Mouse (Mus musculus) WW6 (cell line): ENCODE data around the gene Bad.
"Not testable (repeated sequence)": the region's sequence is repeated elsewhere in the genome, so short reads cannot be mapped to it uniquely, and the experiment has no call there.

Experiments used
- DNase-seq: peaks from one replicate; pipeline ENCODE4 v3.0.0-alpha.2; 2013; ENCODE audit warnings: low read depth, low spot score

Bad gene

GRCm38 (mm10) chr19:6941372-6942248 lies at the start of gene Bad:
Gene Bad (plus strand): TSS chr19:6941861.
- peak; percentile 76 for DNase-seq

- no peak for DNase-seq
Observed at GRCm38 (mm10) chr19:6892512-6892911, 49.1 kb upstream of the Bad start.

- no peak for DNase-seq
Observed at GRCm38 (mm10) chr19:6893731-6894451, 47.8 kb upstream of the Bad start.

DNA sequence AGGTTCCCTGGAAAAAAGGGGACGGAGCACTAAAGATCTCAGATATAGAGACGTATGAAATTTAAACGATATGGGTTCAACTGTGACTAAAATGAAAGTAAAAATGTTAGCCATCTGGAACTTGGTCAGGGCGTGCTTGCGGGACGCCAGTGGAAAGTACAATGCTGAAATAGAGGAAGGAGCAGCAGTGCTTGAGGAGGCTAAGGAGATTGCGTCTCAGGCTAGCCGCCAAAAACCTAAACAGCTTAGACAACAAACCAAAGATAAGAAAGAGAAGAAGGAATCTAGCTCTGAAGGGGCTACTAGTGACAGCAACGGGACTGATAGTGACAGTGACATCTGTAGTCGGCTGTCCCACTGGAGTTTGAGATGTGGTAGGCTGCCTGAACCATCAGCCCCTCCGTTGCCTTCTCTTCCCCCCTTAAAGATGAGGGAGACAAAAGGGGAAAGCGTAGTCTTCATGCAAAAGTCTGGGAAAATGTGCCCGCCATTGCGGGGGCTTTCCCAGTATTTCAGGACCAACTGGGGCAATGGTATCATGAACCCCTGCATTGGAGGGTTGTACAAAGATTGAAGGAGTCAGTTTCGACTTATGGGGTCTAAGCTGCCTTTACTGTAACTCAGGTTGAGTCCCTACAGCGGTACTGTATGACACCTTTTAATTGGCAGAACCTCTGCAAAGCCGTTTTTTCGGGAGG lies 45.9 kb upstream of the Bad start:
- DNase-seq: not testable (repeated sequence)

- DNase-seq: no peak
Observed at GRCm38 (mm10) chr19:6899641-6900040, 42.0 kb upstream of the Bad start.

GRCm38 (mm10) chr19:6903031-6903430 lies 38.6 kb upstream of the Bad start:
- no peak for DNase-seq

- DNase-seq: no peak
Observed at GRCm38 (mm10) chr19:6904846-6905245, 36.8 kb upstream of the Bad start.

DNA sequence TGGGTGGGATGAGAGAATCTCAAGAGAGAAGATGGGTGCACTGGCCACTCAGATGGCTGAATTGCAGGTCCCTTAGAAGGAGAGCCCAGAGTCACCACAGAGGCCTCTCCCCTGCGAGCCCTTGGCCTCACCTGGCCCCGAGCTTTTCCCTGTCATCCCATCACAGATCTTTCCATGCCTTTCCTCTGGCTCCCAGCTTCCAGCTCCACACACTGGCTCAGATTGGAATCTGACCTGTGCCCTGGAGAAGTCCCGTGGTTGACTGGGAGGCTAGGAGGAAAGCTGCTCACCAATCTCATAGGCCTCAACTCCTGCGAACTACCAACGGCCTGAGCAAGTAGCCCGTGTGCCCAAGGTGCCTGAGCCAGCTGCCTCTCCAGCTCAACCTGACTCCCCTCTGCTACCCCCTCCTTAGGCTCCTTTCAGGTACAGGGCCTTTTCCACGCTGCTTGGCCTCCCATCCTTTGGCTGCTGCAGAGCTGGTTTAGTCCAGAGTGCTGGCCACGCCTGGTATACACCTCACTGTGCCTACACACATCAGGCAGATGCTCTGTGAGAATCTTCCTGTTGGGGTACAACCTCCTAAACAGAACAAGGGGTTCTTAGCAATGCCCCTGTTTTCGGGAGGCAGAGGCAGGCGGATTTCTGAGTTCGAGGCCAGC lies 36.0 kb upstream of the Bad start:
- DNase-seq: no peak

DNA sequence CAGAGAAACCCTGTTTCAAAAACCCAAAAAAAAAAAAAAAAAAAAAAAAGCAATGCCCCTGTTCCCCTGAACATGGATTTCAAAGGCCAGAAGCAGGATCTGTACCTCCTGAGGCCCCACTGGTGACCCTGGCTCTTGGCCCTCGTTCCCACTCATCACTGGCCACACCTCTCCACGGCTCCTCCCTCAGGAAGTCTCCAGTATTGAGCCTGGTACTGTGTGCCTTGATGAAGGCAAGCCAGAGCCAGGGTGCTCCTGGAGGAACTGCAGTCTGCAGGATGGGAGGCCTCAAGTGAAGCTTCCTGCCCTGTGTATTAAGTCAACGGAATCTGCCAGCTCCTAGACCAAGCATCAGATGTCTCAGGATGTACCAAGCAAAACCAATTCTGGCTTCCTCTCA lies 35.5 kb upstream of the Bad start:
- no peak for DNase-seq

GRCm38 (mm10) chr19:6907094-6907493 lies 34.6 kb upstream of the Bad start:
- no peak for DNase-seq

DNA sequence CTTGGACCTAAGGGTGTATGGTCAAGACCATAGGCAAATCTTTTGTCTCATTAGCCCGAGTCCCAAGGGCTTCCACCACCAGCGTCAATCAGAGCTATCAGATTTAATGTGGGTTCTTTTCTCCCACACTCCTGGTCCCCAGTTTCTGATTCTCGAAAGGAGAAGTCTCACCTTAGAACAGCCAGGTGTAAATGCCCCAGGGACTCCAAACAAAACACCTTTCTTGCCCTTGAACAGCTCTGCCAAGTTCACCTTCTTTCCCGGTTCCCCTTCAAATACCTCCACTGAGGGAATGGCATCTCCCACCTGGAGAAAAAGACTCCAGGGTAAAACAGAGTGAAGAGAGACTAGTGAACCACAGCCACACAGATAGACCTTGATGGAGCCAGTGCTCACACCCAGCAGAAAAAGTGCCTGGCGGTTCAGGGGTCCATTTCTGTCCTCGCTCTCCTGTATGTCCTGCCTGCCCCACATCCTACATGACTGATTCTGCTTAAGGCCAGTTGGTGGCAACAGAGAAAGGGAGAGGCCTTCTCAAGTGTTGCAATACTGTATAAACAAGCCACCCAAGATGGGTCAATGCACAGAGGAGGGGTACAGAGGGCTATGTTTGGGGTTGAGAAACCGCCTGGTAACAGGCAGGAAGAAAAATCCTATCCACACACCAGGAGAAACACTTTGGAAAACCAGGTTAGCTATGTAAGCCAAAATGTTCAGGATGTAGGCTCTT lies 33.7 kb upstream of the Bad start:
- DNase-seq: no peak

GRCm38 (mm10) chr19:6909021-6909420 lies 32.6 kb upstream of the Bad start:
- no peak for DNase-seq

GRCm38 (mm10) chr19:6909507-6910289 lies 32.0 kb upstream of the Bad start, which contains the start of the genes Trmt112 and Prdx5:
Gene Trmt112 (plus strand): TSS chr19:6909698.
Gene Prdx5 (minus strand): TSS chr19:6910106.
- DNase-seq: peak; percentile 86

DNA sequence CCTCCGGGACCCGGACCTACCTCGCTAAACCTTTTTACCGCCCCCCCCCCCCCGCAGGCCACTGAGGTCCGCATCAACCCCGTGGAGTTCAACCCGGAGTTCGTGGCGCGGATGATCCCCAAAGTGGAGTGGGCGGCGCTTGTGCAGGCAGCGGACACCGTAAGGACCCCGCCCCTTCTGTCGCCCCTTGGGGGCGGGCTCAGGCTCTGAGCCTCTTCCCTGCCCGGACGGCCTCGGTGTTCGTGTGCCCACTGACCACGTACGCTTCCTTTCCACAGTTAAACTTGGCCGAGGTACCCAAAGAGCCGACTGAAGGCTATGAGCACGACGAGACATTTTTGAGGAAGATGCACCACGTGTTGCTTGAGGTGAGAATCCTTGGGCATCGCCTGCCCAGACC lies 31.4 kb upstream of the Bad start:
- not testable (repeated sequence) for DNase-seq

DNA sequence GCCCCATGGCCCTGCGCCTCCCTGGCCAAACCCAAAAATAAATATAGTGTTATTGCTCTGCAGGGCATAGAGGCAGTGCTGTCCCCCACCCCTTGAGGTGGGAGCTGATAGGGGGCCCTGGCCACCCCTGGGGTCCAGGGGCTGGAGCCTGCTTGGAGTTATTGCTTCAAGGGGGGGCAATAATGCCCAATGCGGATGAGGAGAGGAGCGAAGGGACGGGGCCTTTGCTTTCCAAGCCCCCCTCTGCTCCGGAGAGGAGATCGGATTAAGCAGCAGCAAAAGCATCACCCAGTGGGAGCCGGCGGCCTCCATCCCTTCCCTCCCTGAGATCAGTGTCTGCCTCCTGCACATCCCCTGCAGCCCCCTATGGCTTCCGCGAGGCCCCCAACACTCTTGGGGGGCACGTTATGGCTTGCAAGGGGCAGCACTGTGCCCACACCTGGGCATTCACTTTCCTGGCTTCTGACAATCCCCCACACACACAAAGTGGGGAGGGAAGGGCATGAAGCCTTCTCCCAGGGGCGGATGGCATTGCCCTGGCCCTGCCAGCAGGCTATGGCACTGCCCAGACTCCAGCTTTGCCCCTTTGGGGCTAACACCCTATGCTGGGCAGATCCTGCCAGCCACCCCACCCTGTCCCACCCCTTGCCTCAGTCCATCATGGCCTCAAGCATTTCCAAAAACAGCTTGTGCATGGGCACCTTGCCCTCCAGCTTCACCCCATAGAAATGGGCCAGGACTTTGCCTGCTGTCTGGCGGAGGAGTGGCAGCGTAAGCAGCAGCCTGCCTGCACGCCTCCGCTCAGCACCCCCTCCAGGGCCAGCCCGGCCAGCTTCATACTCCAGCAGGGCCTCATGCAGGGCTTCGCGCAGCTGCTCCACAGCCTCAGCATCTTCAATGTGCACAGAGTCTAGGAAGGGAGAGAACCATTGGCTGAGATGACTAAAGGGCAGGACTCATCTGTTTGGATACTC lies 30.3 kb upstream of the Bad start:
- no peak for DNase-seq

- DNase-seq: no peak
Observed at GRCm38 (mm10) chr19:6912205-6912970, 29.3 kb upstream of the Bad start.

- no peak for DNase-seq
Observed at GRCm38 (mm10) chr19:6913036-6913435, 28.6 kb upstream of the Bad start.

DNA sequence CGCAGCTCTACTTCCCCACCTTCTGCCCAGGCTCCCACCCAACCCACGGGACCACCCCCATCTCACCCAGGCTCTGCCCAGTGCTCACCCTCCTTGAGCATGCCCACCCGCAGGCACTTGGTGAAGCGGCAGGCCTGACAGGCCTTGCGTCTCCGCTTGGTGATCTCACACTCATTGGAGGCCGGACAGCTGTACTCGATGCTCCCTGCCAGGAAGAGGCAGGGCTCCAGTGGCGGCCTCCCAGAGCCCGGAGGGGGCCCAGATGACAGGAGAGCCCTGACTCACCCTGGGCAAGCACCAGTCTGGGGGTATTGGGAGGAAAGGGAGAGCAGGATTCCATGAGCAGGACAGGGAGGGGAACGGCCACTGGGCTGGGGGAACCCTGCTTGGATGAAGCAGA lies 27.7 kb upstream of the Bad start:
- no peak for DNase-seq
